In the genomic region with DNA sequence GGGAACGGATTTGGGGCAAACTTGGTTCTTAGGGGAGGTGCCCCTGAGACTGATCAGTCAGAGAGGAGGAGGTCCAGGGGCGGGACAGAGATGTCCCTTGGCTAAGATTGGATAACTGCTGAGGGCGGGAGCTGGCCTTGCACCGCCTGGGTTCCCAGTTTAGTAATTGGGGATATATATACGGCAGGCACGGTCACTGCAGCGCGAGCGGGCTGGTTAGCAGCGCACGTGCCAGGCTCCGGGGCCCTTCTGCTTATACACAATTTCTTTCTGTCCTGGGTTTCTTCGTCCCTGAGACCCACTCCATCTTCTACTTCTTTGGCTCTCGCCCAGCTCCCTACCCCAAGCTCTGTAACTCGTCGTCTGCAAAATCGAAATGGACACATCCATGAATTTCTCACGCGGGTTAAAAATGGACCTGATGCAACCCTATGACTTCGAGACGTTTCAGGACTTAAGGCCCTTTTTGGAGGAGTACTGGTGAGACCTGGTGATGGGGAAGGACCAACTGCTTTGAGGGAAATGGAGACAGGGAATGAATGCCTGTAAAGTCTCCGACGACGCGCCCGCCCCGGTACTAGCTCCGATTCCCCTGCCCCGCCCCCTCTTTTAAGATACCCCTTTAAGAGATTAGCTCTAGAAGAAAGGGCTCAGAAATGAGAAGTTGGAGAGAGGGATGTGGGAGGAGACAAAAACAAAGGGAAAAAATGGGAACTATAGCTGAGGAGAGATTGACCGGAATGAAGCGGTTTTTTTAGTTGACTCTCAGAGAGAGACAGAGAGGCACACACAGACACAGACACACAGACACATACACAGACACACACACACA, we compare ENCODE assay signal across 8 mouse cellular contexts. TPM values are rescaled to one million over a fixed set of nuclear protein-coding genes. Genes with fewer than 3 reads are reported as not detected.
DNase-seq lines count a peak whose midpoint lies in the region; ATAC-seq and TF ChIP-seq lines count a peak whose summit lies in the region.

Gene Elovl3, plus strand, starts transcription at position 204 of the 832 bp plus-strand sequence.

- H3K36me3 ChIP-seq in ES-Bruce4 (ENCODE audit: control insufficient read depth, insufficient read depth, low read length, poor library complexity, severe bottlenecking), result no peaks in the 10 kb centered on the region
- H3K36me3 ChIP-seq in heart, adult 2 months (ENCODE audit: control insufficient read depth, insufficient read depth, low read length), result no peaks in the 10 kb centered on the region

- intact Hi-C loops in heart, adult 2 months (cut with DNase I), result no loop called here

- H3K4me3 ChIP-seq in ES-Bruce4 (ENCODE audit: low read depth, low read length), result peak within 1 kb of the TSS; percentile 23
- H3K4me3 ChIP-seq in heart, adult 2 months, result peak within 1 kb of the TSS; percentile 26; the same call in 1 of the 2 replicates

- no peak for TF ChIP-seq POLR2A in ES-Bruce4 (IDR thresholded peaks at IDR 0.05; ENCODE audit: insufficient read depth, low read length)
- no peak for TF ChIP-seq POLR2A in heart, adult 2 months (IDR thresholded peaks at IDR 0.05; ENCODE audit: insufficient read depth, low read depth, low read length)

- no peaks in the 10 kb centered on the region for H3K4me1 ChIP-seq in ES-Bruce4 (ENCODE audit: control insufficient read depth, insufficient read depth, low read length)
- no peaks in the 10 kb centered on the region; the same call in 1 of the 2 replicates for H3K4me1 ChIP-seq in heart, adult 2 months (ENCODE audit: control insufficient read depth, insufficient read depth, low read length)

- no peak for ATAC-seq in cerebellum, adult (ENCODE audit: insufficient number of reproducible peaks, low FRiP score, low TSS enrichment)

- DNase-seq in adrenal gland, postnatal 25 days, result peak; percentile 68
- peak; percentile 46 to 61 for DNase-seq in heart, adult 2 months
- DNase-seq in kidney, adult 18-20 months, result peak; percentile 31
- DNase-seq in lung, postnatal 14 days, result peak; percentile 41
- no peak for DNase-seq in adipocyte (ENCODE audit: low spot score)
- DNase-seq in thymus, postnatal 36 days, result no peak

- H3K79me2 ChIP-seq in heart, adult 2 months (replicated peaks; ENCODE audit: control insufficient read depth, insufficient read depth, low read length), result no peaks in the 10 kb centered on the region

- no peaks in the 10 kb centered on the region for H3K9me3 ChIP-seq in ES-Bruce4 (replicated peaks; ENCODE audit: control insufficient read depth, insufficient read depth, low read length, poor library complexity, severe bottlenecking)

- TF ChIP-seq EP300 in ES-Bruce4 (IDR thresholded peaks at IDR 0.05; ENCODE audit: insufficient read depth, low read depth, low read length), result no peak
- no peak for TF ChIP-seq EP300 in heart, adult 2 months (IDR thresholded peaks at IDR 0.05; ENCODE audit: insufficient read depth, low read depth, low read length)

- no peak for TF ChIP-seq CTCF in ES-Bruce4 (IDR thresholded peaks at IDR 0.05; ENCODE audit: low read depth, low read length)
- no peak for TF ChIP-seq CTCF in heart, adult 2 months (IDR thresholded peaks at IDR 0.05)

- WGBS in heart, adult 2 months, result 4% methylated on average over 31 of the region's 31 CpGs

- no peaks in the 10 kb centered on the region; the same call in 1 of the 2 replicates for H3K27me3 ChIP-seq in ES-Bruce4 (ENCODE audit: control insufficient read depth, insufficient read depth, low read length, poor library complexity, severe bottlenecking)
- peaks cover 6% of the 10 kb centered on the region for H3K27me3 ChIP-seq in heart, adult 2 months (ENCODE audit: control insufficient read depth, insufficient read depth, low read length)

- no peak within 1 kb of the TSS for H3K9ac ChIP-seq in ES-Bruce4 (ENCODE audit: low read depth, poor library complexity, severe bottlenecking)
- H3K9ac ChIP-seq in heart, adult 2 months (ENCODE audit: low read depth, low read length), result no peak within 1 kb of the TSS

- no peak within 1 kb of the TSS for H3K27ac ChIP-seq in ES-Bruce4 (ENCODE audit: insufficient read depth, low read length)
- no peak within 1 kb of the TSS for H3K27ac ChIP-seq in heart, adult 2 months

RNA-seq across cellular contexts. Expression of gene Elovl3, which starts in this region (rescaled TPM):
- polyA plus RNA-seq in ES-Bruce4 (2011; ENCODE audit: insufficient read depth, insufficient read length, low read depth, missing spikeins), result not detected in 2 replicates
- 4.7 and 10.9 TPM in 2 replicates for total RNA-seq in adrenal gland, postnatal 25 days (2021)
- under 1 TPM; 0.27 to 0.55 TPM for total RNA-seq in heart, adult 2 months (2021)
- 0.31 and 1.6 TPM in 2 replicates for polyA plus RNA-seq in heart, adult 2 months (2012; rRNA removed)

Comparison
In these comparisons a context has a peak if more than half of its experiments do, and no peak if none do; other contexts are left out.
1. DNase-seq: peak in adrenal gland, postnatal 25 days (single experiment), heart, adult 2 months (2 of 2), kidney, adult 18-20 months (single experiment) and lung, postnatal 14 days (single experiment); none in adipocyte (single experiment) and thymus, postnatal 36 days (0 of 2).